Mouse (Mus musculus) ovary, adult 18-20 months (tissue): ENCODE measurements around the gene Phf2.

Source experiments
- DNase-seq: peaks from one replicate; pipeline ENCODE4 v3.0.0; 2022; ENCODE audit warnings: low spot score, mixed read lengths

Phf2 gene

DNA sequence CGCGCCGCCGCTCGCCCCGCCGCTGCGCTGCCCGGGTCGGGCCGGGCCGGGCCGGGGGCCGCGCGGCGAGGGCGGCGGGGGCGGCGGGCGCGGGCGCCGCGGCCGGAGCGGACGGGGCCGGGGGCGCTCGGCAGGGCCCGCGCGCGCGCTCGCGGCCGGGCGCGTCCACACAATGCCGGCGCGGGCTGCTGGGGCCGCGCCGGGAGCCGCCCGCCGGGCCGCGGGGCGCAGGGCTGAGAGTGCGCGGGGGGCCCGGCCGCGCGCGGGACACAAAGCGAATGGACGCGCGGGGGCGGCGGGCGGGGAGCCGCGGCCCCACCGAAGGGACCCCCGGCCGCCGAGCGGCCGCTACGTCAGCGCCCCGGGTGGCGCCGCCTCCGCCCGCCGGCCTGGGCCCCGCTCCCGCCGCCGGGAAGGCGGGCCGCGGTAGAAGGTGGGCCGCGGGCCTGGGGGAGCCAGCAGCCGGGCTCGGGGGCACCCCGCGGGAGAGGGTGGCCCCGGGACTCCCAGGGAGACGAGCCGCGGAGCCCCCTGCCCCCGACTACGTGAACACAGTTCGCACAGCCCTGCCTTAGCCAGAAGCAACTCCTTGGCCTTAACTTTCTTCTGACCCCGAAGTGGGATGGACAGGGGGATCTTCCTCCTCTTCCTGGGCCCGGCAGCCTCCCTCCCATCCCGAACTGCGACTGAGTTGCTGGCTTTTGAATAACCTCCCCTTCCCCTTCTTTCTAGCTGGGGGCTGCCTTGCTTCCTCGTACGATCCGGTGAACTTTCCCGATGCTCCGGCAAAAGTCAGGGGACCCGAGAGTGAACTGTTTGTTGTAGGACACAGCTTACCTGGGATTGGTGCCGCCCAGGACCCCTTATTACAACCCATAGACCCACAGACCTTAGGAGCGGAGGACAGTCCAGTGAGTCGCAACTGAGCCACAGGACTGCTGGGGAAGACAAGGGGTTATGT is at the start of gene Phf2:
Gene Phf2 (minus strand): TSS at position 349 of the 961 bp plus-strand sequence.
- no peak for DNase-seq

DNA sequence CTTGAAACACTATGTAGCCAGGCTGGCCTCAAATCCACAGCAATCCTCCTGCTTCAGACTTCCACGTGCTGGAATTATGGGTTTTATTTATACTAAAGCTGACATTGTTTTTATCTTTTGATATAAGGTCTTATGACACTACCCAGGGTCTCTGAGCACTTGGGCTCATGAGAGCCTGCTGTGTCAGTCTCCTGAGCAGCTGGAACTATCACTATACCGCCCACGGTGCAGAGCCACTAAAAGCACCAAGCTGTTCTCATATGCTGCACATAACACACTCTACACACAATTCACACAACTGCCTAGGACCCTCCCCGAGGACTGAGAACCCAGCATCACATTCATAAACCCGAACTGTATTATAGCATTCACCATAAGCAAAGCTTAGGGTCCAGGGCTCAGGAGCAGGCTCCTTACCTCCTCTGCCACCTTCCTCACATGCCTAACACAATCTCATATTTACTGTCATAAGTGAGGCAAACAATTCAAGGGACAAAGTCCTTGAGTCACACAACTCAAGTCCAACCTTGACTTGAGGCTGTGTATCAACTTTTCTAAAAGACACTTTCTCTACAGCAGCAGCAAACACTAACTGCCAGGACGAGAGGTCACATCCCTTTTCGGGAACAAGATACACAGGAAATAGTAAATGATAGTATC is 49.0 kb upstream of the Phf2 start:
- no peak for DNase-seq

DNA sequence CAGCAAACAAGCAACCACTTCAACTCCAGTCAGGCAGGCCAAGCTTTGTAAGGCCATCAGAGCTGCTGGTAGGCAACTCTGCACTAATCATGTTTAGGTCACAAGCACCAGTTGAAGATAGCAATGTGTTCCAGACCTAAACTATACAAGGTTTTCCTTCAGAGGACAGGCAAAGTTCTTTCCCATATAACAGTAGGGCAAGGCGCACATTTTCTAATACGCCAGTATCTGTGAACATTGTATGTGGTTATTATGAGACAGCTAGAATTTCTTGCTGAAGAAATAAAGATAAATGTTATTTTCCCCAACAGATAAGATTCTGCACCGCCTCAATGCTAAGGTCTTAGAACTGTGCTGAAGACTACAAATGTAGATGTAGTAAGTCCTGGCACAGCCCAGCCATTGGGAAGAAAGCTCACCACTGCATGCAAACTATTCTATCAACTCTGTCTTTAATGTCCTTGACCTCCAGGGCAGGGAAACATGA is 46.2 kb upstream of the Phf2 start:
- DNase-seq, result no peak

- DNase-seq, result peak; percentile 70
Observed at GRCm38 (mm10) chr13:48913680-48914079, 42.8 kb upstream of the Phf2 start.

DNA sequence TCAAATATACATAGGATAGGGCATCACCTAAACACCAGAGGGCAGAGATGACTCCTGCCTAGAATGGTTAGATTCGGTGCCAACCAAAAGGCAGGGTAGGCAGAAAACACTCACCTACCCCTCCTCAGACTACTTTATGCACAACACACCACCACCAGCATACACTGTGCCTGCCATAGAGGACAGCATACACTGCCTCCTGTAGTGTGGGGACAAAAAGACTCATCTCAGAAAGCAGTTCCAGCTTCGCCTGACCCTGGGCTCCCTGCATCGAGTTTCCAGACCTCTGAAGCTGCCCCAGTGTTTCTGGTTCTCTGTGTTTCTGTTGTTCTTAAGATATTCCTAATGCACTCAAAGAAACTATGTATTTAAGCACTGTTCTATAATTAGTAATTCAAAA is 42.2 kb upstream of the Phf2 start:
- no peak for DNase-seq

DNA sequence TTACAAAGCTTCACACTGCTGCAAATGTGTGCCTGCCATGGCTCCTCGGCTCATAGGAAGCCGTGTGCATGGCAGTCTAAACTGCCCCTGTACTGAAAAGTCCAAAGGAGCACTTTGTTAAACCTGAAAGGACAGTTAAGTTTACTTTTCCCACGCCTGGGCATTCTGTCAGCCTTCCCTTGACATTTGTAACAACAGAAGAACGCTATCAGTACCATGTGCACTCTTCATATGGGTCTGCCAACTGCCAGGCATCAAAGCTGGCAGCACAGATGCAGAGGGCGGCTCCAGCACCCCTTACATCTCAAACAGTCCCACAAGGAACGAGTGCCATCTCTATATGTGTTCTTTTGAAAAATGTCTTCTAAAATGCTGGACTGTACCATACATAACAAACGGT is 40.5 kb upstream of the Phf2 start:
- DNase-seq, result no peak

- DNase-seq, result no peak
Observed at GRCm38 (mm10) chr13:48905458-48905857, 34.5 kb upstream of the Phf2 start.

GRCm38 (mm10) chr13:48895376-48895775 is 24.5 kb upstream of the Phf2 start:
- no peak for DNase-seq

GRCm38 (mm10) chr13:48890260-48890960 is 19.5 kb upstream of the Phf2 start:
- DNase-seq, result no peak

GRCm38 (mm10) chr13:48878534-48878933 is 7.6 kb upstream of the Phf2 start:
- DNase-seq, result peak; percentile 98

DNA sequence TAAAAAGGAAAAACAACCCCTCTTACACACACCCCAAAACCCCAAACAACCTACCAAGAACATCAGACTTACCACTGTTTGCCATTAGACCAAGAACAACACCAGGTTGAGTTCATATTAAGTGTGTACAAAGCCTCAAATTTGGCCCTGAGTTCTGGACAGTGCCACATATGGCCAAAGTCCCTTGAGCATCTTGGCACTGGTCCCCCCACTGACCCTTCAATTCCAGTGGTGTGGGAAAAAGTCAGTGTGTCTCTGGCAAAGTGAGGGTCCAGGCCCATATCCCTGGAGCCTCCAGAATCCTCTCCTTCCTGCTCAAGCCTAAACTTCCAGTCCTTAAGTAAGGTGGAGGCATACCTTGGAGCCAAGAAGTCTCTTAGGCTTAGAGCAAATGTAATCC is 6.9 kb upstream of the Phf2 start:
- DNase-seq, result no peak

DNA sequence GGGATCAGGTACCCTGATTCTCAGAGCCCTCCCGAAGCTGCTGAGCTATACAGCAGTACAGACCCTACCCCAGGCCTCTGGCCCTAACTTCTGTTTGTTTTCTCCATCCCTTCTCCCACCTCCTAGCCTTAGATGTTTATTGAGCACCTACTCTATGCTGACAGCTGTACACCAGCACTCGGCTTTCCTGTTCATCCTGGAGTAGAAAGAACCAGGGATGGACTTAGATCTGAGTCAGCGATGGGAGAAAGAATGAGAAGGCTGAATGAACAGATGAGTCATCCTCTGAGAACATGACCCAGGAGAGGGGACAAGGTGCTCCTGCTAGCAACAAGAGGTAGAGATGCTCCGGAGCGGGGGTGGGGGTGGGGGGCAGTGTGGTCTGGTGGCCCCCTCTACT is 1.8 kb upstream of the Phf2 start:
- no peak for DNase-seq

DNA sequence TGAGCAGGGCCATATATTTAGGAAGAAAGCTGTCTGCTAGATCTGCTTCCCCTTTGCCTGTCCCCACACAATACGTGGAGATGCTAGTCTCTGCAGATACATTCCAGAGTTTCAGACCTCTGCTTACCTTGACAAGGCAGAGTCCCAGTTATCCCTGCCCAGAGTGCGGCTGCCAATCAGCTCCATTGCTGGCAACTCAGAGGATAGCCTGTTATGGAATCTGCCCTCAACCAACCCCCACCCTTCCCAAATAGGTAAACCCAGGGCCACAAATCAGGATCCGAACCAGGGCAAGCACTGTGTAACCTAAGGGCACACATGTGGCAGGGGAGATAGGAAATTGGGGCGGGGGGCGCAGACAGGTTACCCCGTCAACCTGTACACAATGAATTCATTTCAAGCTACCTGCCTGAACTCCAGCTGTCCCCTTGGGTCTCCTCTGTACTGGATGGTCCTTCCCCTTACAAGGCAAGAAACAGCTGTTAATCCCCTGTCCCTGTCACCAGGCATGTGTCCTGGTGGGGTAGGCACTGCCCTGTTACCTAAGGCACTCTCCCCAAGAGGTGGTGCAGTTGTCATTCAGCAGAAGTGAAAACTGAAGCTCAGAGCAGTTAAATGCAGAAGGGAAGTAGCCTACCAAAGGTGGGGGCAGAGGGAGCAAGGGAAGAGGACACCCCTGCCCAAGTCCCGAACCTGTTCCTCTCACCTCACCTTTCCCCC is 1.1 kb upstream of the Phf2 start:
- DNase-seq, result no peak

DNA sequence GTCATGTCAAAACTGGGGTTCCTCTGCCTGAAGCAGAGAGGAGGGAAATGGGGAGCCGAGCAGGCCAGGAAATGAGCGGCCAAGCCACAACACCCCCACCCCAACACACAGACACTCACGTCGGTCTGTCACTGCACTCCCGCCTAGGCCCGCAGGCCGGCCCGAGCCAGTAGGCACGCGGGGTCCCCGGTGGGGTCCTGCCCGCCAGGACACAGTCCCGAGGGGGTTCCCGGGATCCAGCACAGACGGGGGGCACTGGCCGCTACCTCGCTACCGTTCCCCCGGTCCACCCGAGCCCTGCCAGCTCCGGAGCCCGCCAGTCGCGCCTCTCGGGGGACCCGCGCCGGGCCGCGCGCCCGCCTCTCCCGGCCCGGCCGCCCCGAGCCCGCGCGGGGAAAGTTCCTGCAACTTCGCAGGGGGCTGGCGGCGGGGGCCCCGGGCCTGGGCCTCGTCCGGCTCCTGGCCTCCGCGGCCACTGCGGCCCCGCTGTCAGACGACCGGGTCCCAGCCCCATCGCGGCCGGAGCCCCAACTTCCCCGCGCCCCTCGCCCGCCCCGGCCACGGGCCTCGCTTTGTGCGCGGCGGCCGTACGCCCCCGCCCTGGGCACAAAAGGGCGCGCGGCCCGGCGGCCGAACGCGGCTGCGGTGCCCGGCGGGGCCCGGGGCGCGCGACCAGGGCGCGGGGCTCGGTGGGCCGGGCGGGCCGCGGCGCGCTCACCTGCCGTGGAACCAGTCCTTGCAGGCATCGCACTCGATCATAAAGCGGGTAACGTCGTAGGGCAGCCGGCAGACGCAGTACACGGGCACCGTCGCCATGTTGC is 759 bp downstream of the Phf2 start:
- DNase-seq, result no peak

GRCm38 (mm10) chr13:48869600-48869949 is 1.3 kb downstream of the Phf2 start:
- no peak for DNase-seq

DNA sequence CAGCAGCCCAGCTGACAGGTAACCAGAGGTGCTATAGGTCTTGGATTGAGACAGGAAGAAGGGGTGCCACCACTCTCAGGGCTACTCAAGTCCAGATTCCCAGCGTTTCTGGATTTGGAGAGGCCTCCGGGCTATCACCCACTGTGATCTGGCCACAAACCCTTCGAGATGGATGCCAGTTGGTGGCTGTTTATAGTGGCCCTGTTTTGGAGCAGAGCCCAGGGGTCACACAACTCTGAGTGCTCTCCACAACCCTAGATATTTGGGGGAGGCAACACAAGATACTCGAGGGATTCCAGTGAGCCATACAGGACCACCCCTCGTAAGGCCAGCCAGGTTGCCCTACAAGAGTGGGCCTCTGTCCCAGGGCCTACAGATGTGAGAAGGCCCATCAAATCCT is 1.8 kb downstream of the Phf2 start:
- no peak for DNase-seq

DNA sequence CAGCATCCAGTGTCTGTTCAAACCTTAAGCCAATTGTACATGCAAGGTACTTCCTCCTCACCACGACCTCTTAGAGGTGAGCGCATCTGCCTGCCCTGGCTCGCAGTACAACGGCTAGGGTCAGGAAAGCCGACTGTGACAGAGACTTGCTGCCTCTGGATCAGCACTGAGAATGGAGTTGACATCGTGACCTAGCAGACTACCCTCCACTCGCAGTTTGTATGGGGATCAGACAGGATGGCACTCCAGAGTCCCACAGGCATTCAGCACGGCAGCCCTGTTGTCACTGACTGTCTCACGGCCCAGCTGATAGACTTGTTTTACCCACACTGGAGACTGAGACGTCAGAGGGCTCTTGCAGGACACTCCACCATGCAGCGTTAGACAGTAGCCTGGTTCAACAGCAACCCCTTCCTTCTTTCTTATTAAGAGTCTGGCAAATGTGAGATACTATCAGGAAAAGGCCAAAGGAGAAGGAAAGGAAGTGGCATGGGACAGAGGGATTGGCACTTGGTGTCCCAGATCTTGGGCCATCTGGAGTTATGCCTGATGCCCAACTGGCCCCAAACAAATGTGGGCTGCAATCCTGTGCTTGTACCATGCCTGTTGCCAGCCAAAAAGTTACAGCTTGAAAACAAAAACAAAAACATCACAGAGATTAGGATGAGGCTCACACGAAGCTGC is 6.1 kb downstream of the Phf2 start:
- no peak for DNase-seq

- no peak for DNase-seq
Observed at GRCm38 (mm10) chr13:48863556-48863955, 7.4 kb downstream of the Phf2 start.

- DNase-seq, result no peak
Observed at GRCm38 (mm10) chr13:48861913-48862312, 9.0 kb downstream of the Phf2 start.

DNA sequence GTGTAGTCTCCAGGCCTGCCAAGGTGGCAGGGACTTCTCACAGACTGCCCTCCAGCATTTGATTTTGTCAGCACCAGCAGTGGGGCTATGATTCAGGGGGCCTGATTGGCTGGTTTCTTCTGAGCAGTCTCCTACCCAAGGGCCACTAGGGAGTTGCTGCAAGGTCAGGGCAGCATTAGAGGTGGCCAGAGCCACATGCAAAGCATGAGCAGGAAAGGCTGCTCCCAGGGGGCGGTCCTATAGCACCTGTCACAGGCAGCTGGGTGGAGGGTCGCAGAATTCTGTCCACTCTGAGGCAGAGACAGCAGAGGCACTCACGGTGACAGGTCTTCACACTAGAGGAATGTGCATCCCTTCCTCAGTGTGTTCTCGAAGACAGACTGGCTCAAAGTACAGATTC is 12.1 kb downstream of the Phf2 start:
- DNase-seq, result no peak

GRCm38 (mm10) chr13:48858054-48858453 is 12.9 kb downstream of the Phf2 start:
- no peak for DNase-seq
